Comparison of ENCODE assay signal across 16 mouse cellular contexts in genomic region chr12:77799134-77799770, GRCm38 (mm10).
A peak's percentile ranks its signal among the peaks of the same experiment; 100 is the strongest.
DNase-seq lines count a peak whose midpoint lies in the region; ATAC-seq lines count a peak whose summit lies in the region.
"Had no signal": no experiment of that assay in that cellular context is flagged by ENCODE, and none has a peak within 500 bp of the region (broad histone marks: within the 10 kb centered on the region; RNA-seq: fewer than 3 reads in every experiment).

No protein-coding gene starts in this region.

- 29% methylated on average over 12 of the region's 12 CpGs for WGBS in forebrain, embryonic 13.5 days
- 54% methylated on average over 12 of the region's 12 CpGs for WGBS in midbrain, embryonic 10.5 days
- whole genome bisulfite sequencing in neural tube, embryonic 15.5 days, result 51% methylated on average over 12 of the region's 12 CpGs

- H3K4me1 ChIP-seq in forebrain, embryonic 13.5 days, result peaks cover 16% of the 10 kb centered on the region
- H3K4me1 ChIP-seq in midbrain, embryonic 10.5 days, result peaks cover 18% of the 10 kb centered on the region
- H3K4me1 ChIP-seq in neural tube, embryonic 15.5 days, result peaks cover 5% of the 10 kb centered on the region
- H3K4me1 ChIP-seq: megakaryocyte, embryonic 14.5 days had no signal

- H3K36me3 ChIP-seq in forebrain, embryonic 13.5 days (ENCODE audit: poor library complexity, severe bottlenecking), result no peaks in the 10 kb centered on the region
- H3K36me3 ChIP-seq in midbrain, embryonic 10.5 days, result no peaks in the 10 kb centered on the region
- no peaks in the 10 kb centered on the region for H3K36me3 ChIP-seq in neural tube, embryonic 15.5 days
- H3K36me3 ChIP-seq: limb, embryonic 13.5 days had no signal

- no peaks in the 10 kb centered on the region for H3K9me3 ChIP-seq in forebrain, embryonic 13.5 days (replicated peaks)
- peaks cover 4% of the 10 kb centered on the region; the same call in 1 of the 2 replicates for H3K9me3 ChIP-seq in midbrain, embryonic 10.5 days (replicated peaks)
- H3K9me3 ChIP-seq in neural tube, embryonic 15.5 days (replicated peaks), result no peaks in the 10 kb centered on the region
- H3K9me3 ChIP-seq: limb, embryonic 13.5 days had no signal

- H3K27ac ChIP-seq in forebrain, embryonic 13.5 days, result 0 out of 2 replicates have a peak overlapping the region, but pooled peaks have one; percentile 3
- H3K27ac ChIP-seq in midbrain, embryonic 10.5 days (replicated peaks), result peak overlapping the region; percentile 64; the same call in 1 of the 2 replicates
- peak overlapping the region; percentile 54; the same call in 1 of the 2 replicates for H3K27ac ChIP-seq in neural tube, embryonic 15.5 days (replicated peaks)
- H3K27ac ChIP-seq: limb, embryonic 13.5 days; liver, embryonic 14.5 days had no signal

- peak overlapping the region; percentile 35 for H3K4me2 ChIP-seq in forebrain, embryonic 13.5 days
- H3K4me2 ChIP-seq in neural tube, embryonic 15.5 days, result peak overlapping the region; percentile 9; the same call in 1 of the 2 replicates
- H3K4me2 ChIP-seq: limb, embryonic 13.5 days had no signal

- ATAC-seq in forebrain, embryonic 13.5 days, result peak; percentile 69; the same call in 1 of the 2 replicates
- ATAC-seq in neural tube, embryonic 15.5 days (ENCODE audit: low FRiP score), result no peak
- ATAC-seq: lung, postnatal 0 days had no signal

- no peaks in the 10 kb centered on the region for H3K27me3 ChIP-seq in forebrain, embryonic 13.5 days
- no peaks in the 10 kb centered on the region for H3K27me3 ChIP-seq in midbrain, embryonic 10.5 days (ENCODE audit: low read depth, poor library complexity, severe bottlenecking)
- no peaks in the 10 kb centered on the region for H3K27me3 ChIP-seq in neural tube, embryonic 15.5 days (replicated peaks)
- H3K27me3 ChIP-seq: limb, embryonic 13.5 days; megakaryocyte, embryonic 14.5 days had no signal

- peak; percentile 20 to 40 for DNase-seq in kidney, postnatal 4 days
- DNase-seq in kidney, adult 9 months, result no peak
- no peak for DNase-seq in midbrain, embryonic 10.5 days (ENCODE audit: low spot score)
- no peak for DNase-seq in thymus, adult 18-20 months
- DNase-seq in cerebellum, postnatal 14 days, result no peak
- DNase-seq: gastrocnemius, postnatal 25 days; heart, postnatal 14 days; kidney, adult 2 months; right cerebral cortex, adult 18-20 months had no signal

- H3K9ac ChIP-seq in forebrain, embryonic 13.5 days, result peak overlapping the region; percentile 26; the same call in 1 of the 2 replicates
- H3K9ac ChIP-seq in neural tube, embryonic 15.5 days (replicated peaks), result no peak overlapping the region
- H3K9ac ChIP-seq: limb, embryonic 13.5 days; liver, embryonic 14.5 days had no signal

- no peak overlapping the region for H3K4me3 ChIP-seq in forebrain, embryonic 13.5 days
- no peak overlapping the region for H3K4me3 ChIP-seq in midbrain, embryonic 10.5 days
- H3K4me3 ChIP-seq in neural tube, embryonic 15.5 days (replicated peaks), result no peak overlapping the region
- H3K4me3 ChIP-seq: erythroblast, embryonic 14.5 days; limb, embryonic 13.5 days; megakaryocyte, embryonic 14.5 days had no signal

Comparison
In these comparisons a context has a peak if more than half of its experiments do, and no peak if none do; other contexts are left out.
1. DNase-seq: peak in kidney, postnatal 4 days (2 of 2); none in kidney, adult 9 months (single experiment), midbrain, embryonic 10.5 days (single experiment), thymus, adult 18-20 months (0 of 2) and cerebellum, postnatal 14 days (0 of 2).
2. H3K27ac ChIP-seq: peak in every context shown above with its lines; median percentile 64 in midbrain, embryonic 10.5 days; 54 in neural tube, embryonic 15.5 days; 3 in forebrain, embryonic 13.5 days.